Mouse (Mus musculus): ENCODE results near the gene Zfp598. TPM values are rescaled to one million over a fixed set of nuclear protein-coding genes. Genes with fewer than 3 reads are reported as not detected.

Zfp598 gene
- polyA plus RNA-seq, 1 experiment: 76.3 TPM

- TF ChIP-seq POLR2A (IDR thresholded peaks at IDR 0.05; ENCODE audit: borderline replicate concordance, extremely low read depth, insufficient read depth, insufficient read length, poor library complexity, severe bottlenecking) (no peak), CTCF (IDR thresholded peaks at IDR 0.05; ENCODE audit: borderline replicate concordance, extremely low read depth, insufficient read depth, insufficient read length) (no peak)
These were observed 22.9 kb downstream of the Zfp598 start for GRCm38 (mm10) chr17:24692385-24692784.

DNA sequence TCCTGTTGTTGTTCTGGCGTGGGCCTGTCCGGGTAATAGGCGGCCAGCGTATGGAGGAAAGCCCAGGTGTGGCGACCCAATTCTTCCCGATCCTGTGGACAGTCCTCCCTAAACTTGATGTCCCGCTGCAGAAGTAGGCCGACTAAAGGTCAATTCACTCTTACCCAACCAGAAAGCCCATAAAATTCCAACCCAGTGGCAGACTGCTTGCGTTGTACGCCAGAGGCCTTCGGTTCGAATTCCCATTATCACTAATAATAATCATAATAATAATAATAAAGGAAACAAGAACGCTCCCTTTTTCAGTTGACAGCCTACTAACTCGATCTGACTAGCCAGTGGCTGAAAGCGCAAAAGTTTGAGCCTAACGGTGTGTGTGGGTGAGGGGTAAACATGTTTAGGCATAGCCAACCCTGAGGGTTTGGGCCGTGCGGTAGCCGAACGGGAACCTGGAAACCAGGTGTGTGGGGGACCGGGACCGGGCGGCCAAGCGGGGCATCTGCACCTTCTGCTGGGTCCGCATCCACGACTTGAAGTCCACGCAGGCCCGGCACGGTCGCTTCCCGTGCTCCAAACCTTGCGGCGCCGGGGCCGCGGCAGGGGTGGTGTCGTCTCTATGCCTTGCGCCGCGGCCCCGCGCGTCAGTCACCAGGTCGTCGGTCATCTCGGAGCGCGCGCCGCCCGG lies 26.0 kb downstream of the Zfp598 start:
- no peak for DNase-seq (ENCODE audit: low read depth)
- TF ChIP-seq CTCF (IDR thresholded peaks at IDR 0.05; ENCODE audit: borderline replicate concordance, extremely low read depth, insufficient read depth, insufficient read length) (no peak), POLR2A (IDR thresholded peaks at IDR 0.05; ENCODE audit: borderline replicate concordance, extremely low read depth, insufficient read depth, insufficient read length, poor library complexity, severe bottlenecking) (no peak)

More at GRCm38 (mm10) chr17:24692385-24692784, 22.9 kb downstream of the Zfp598 start:
- DNase-seq (ENCODE audit: low read depth): no peak

- TF ChIP-seq CTCF (IDR thresholded peaks at IDR 0.05; ENCODE audit: borderline replicate concordance, extremely low read depth, insufficient read depth, insufficient read length): peak; percentile 34; the same call in 1 of the 2 replicates
- peak; percentile 71 for TF ChIP-seq POLR2A (IDR thresholded peaks at IDR 0.05; ENCODE audit: borderline replicate concordance, extremely low read depth, insufficient read depth, insufficient read length, poor library complexity, severe bottlenecking)
- DNase-seq (ENCODE audit: low read depth): peak; percentile 93
These were observed 26.7 kb downstream of the Zfp598 start, which contains the start of the genes Gfer and Noxo1 for GRCm38 (mm10) chr17:24696011-24696697. Gene Gfer, minus strand, starts transcription at chr17:24696156. Gene Noxo1, plus strand, starts transcription at chr17:24696234.

- DNase-seq (ENCODE audit: low read depth): peak; percentile 22
- no peak for TF ChIP-seq POLR2A (IDR thresholded peaks at IDR 0.05; ENCODE audit: borderline replicate concordance, extremely low read depth, insufficient read depth, insufficient read length, poor library complexity, severe bottlenecking)
- TF ChIP-seq CTCF (IDR thresholded peaks at IDR 0.05; ENCODE audit: borderline replicate concordance, extremely low read depth, insufficient read depth, insufficient read length): no peak
These were observed 28.5 kb downstream of the Zfp598 start for GRCm38 (mm10) chr17:24697985-24698384.

- TF ChIP-seq CTCF (IDR thresholded peaks at IDR 0.05; ENCODE audit: borderline replicate concordance, extremely low read depth, insufficient read depth, insufficient read length) (no peak), POLR2A (IDR thresholded peaks at IDR 0.05; ENCODE audit: borderline replicate concordance, extremely low read depth, insufficient read depth, insufficient read length, poor library complexity, severe bottlenecking) (no peak)
- DNase-seq (ENCODE audit: low read depth): no peak
These were observed 29.2 kb downstream of the Zfp598 start for GRCm38 (mm10) chr17:24698715-24699114.

GRCm38 (mm10) chr17:24699473-24699872 lies 30.0 kb downstream of the Zfp598 start:
- TF ChIP-seq POLR2A (IDR thresholded peaks at IDR 0.05; ENCODE audit: borderline replicate concordance, extremely low read depth, insufficient read depth, insufficient read length, poor library complexity, severe bottlenecking): no peak
- no peak for TF ChIP-seq CTCF (IDR thresholded peaks at IDR 0.05; ENCODE audit: borderline replicate concordance, extremely low read depth, insufficient read depth, insufficient read length)
- DNase-seq (ENCODE audit: low read depth): no peak

- DNase-seq (ENCODE audit: low read depth): no peak
- TF ChIP-seq POLR2A (IDR thresholded peaks at IDR 0.05; ENCODE audit: borderline replicate concordance, extremely low read depth, insufficient read depth, insufficient read length, poor library complexity, severe bottlenecking) (no peak), CTCF (IDR thresholded peaks at IDR 0.05; ENCODE audit: borderline replicate concordance, extremely low read depth, insufficient read depth, insufficient read length) (no peak)
These were observed 31.8 kb downstream of the Zfp598 start for GRCm38 (mm10) chr17:24701251-24701650.

DNA sequence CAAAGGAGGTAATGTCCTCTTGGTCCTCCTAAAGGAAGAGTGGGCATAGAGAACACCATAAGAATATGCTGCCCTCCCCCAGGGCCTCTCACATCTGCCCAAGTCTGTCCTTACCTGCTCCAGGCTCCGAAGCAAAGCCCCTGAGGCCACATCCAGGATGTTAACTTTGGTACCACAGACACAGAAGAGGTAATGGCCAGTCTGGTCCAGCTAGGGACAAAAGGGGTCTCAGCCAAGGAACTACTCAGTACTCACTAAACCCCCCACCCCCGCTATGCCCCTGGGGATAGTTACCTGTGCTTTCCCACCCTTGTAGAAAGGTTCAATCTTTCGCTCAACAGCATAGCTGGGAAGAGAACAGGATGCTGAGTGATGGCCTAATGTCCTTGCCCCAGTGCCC lies 36.3 kb downstream of the Zfp598 start:
- no peak for DNase-seq (ENCODE audit: low read depth)
- TF ChIP-seq CTCF (IDR thresholded peaks at IDR 0.05; ENCODE audit: borderline replicate concordance, extremely low read depth, insufficient read depth, insufficient read length) (no peak), POLR2A (IDR thresholded peaks at IDR 0.05; ENCODE audit: borderline replicate concordance, extremely low read depth, insufficient read depth, insufficient read length, poor library complexity, severe bottlenecking) (no peak)

GRCm38 (mm10) chr17:24706982-24707800 lies 37.7 kb downstream of the Zfp598 start, which contains the start of gene Tbl3:
Gene Tbl3, minus strand, starts transcription at chr17:24707660.
- TF ChIP-seq POLR2A (IDR thresholded peaks at IDR 0.05; ENCODE audit: borderline replicate concordance, extremely low read depth, insufficient read depth, insufficient read length, poor library complexity, severe bottlenecking) (peak; percentile 44; the same call in 1 of the 2 replicates), CTCF (IDR thresholded peaks at IDR 0.05; ENCODE audit: borderline replicate concordance, extremely low read depth, insufficient read depth, insufficient read length) (no peak)
- peak; percentile 98 for DNase-seq (ENCODE audit: low read depth)

DNA sequence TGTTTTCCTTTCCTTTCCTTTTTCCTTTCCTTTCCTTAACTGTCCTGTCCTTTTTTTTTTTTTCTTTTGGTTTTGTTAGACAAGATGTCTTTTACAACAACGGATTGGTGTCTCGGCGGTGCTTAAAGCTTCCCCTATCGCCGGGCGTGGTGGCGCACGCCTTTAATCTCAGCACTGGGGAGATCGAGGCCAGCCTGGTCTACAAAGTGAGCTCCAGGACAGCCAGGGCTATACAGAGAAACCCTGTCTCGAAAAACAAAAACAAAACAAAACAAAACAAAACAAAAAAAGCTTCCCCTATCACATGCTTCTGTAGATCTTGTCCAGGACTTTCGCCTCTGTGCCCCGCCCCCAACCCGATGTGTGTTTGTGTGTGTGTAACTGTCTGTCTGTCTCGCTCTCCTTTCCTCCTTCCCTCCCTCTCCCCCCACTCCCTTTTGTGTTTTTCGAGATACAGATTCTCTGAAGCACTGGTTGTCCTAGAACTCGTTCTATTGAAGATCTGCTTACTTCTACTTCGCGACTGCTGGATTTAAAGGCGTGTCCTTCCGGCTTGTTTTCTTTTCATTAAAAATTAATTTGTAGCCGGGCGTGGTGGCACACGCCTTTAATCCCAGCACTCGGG lies 38.4 kb downstream of the Zfp598 start:
- DNase-seq (ENCODE audit: low read depth): peak; percentile 25
- no peak for TF ChIP-seq CTCF (IDR thresholded peaks at IDR 0.05; ENCODE audit: borderline replicate concordance, extremely low read depth, insufficient read depth, insufficient read length)
- no peak for TF ChIP-seq POLR2A (IDR thresholded peaks at IDR 0.05; ENCODE audit: borderline replicate concordance, extremely low read depth, insufficient read depth, insufficient read length, poor library complexity, severe bottlenecking)

Data from brain, embryonic 14.5 days (tissue).